Mouse (Mus musculus) liver, embryonic 14.5 days (tissue): ENCODE data around the gene Fxr1. TPM values are rescaled to one million over a fixed set of nuclear protein-coding genes. Genes with fewer than 3 reads are reported as not detected.

ENCODE experiments used
- ATAC-seq: fragments of 200-750 bp; cut with Nextera tagmentation; 2 replicates; pipeline ENCODE4 v1.8.0; 2017; ENCODE audit warnings: moderate number of reproducible peaks, mild to moderate bottlenecking, moderate library complexity; ENCODE audit not compliant: insufficient read depth
- DNase-seq, 3 experiments: peaks; one replicate each; pipeline ENCODE4 v3.0.0-alpha.2; 2012 to 2013; ENCODE audit warnings: low read depth in 3 of 3, low spot score in 3 of 3
- H3K27ac ChIP-seq: fragments of 300-500 bp; sonication (generic); 2 replicates; pipeline ENCODE4 v1.5.1; 2014; ENCODE audit warnings: moderate library complexity, mild to moderate bottlenecking, control low read depth, inconsistent platforms
- H3K27me3 ChIP-seq: fragments of 300-500 bp; sonication (generic); 2 replicates; pipeline ENCODE4 v1.6.1; 2014; ENCODE audit warnings: mild to moderate bottlenecking, low read length, moderate library complexity; ENCODE audit not compliant: control insufficient read depth, insufficient read depth
- H3K36me3 ChIP-seq: fragments of 300-500 bp; sonication (generic); replicated peaks from 2 replicates; pipeline ENCODE4 v1.6.1; 2014; ENCODE audit warnings: low read depth; ENCODE audit not compliant: control insufficient read depth, insufficient read depth
- H3K4me1 ChIP-seq, 2 experiments: fragments of 200-500 bp in 1 of 2; fragments of 300-500 bp in 1 of 2; sonication (generic) in 1 of 2; replicated peaks; 2 replicates each; pipeline ENCODE4 v1.6.1; 2012 to 2014; ENCODE audit warnings: antibody characterized with exemption in 1 of 2, inconsistent platforms in 1 of 2, low read length in 1 of 2; ENCODE audit not compliant: control insufficient read depth in 2 of 2, insufficient read depth in 2 of 2
- H3K4me2 ChIP-seq: fragments of 300-500 bp; sonication (generic); 2 replicates; pipeline ENCODE4 v1.6.1; 2014; ENCODE audit warnings: low read depth, mild to moderate bottlenecking, control low read depth, moderate library complexity
- H3K4me3 ChIP-seq, 2 experiments: fragments of 200-500 bp in 1 of 2; fragments of 300-500 bp in 1 of 2; sonication (generic) in 1 of 2; 2 replicates each; pipeline ENCODE4 v1.5.1; 2012 to 2014; ENCODE audit warnings: low read depth in 2 of 2, low read length in 2 of 2, mild to moderate bottlenecking in 2 of 2, control low read depth in 1 of 2, inconsistent platforms in 1 of 2, moderate library complexity in 1 of 2; ENCODE audit not compliant: insufficient read depth in 1 of 2
- H3K9ac ChIP-seq: fragments of 300-500 bp; sonication (generic); replicated peaks from 2 replicates; pipeline ENCODE4 v1.6.1; 2014; ENCODE audit warnings: mild to moderate bottlenecking, control low read depth, moderate library complexity
- H3K9me3 ChIP-seq: fragments of 300-500 bp; sonication (generic); 2 replicates; pipeline ENCODE4 v1.6.1; 2016; ENCODE audit warnings: low read length, mixed read lengths; ENCODE audit not compliant: control insufficient read depth
- CTCF ChIP-seq: IDR thresholded peaks from 2 replicates; pipeline ENCODE4 v1.5.1; 2016; ENCODE audit warnings: antibody characterized with exemption, low read depth, control low read depth
- EP300 ChIP-seq: IDR thresholded peaks from 2 replicates; pipeline ENCODE4 v1.6.1; 2016; ENCODE audit warnings: antibody characterized with exemption, low read depth
- WGBS: fragments of 180-500 bp; shearing (Covaris S2); extraction: QIAGEN DNeasy Blood & Tissue Kit; methylation state at CpG from one replicate; pipeline ENCODE4 v1.1.7; 2014; ENCODE audit not compliant: insufficient replicate concordance; 5-methylcytosine and 5-hydroxymethylcytosine counted together
- polyA plus RNA-seq, 2 experiments: library from polyadenylated mRNA; depleted of rRNA in 1 of 2; stranded (reverse) in 1 of 2; unstranded in 1 of 2; fragments of >200 nt; fragmentation: Nextera tagmentation in 1 of 2; extraction: Ambion mirVana in 1 of 2; gene quantifications; 2 replicates each; pipeline versions ENCODE4 v1.2.1 to v1.2.3; 2012 to 2014

Gene Fxr1
- polyA plus RNA-seq, 2 experiments, result 25.8 to 26.8 TPM

- no peak for TF ChIP-seq EP300
- no peak for TF ChIP-seq CTCF
These were observed 13.4 kb upstream of the Fxr1 start for GRCm38 (mm10) chr3:34006301-34006700.

GRCm38 (mm10) chr3:34006824-34007223, 12.9 kb upstream of the Fxr1 start:
- DNase-seq (no peak), ATAC-seq (no peak)
- H3K9me3 ChIP-seq, result no peaks in the 10 kb centered on the region
- H3K9ac ChIP-seq, result no peak overlapping the region
- H3K27ac ChIP-seq, result no peak overlapping the region
- H3K4me3 ChIP-seq, result no peak overlapping the region
- no peak overlapping the region for H3K4me2 ChIP-seq
- TF ChIP-seq CTCF (no peak), EP300 (no peak)
- no peaks in the 10 kb centered on the region for H3K27me3 ChIP-seq
- no peaks in the 10 kb centered on the region for H3K36me3 ChIP-seq
- H3K4me1 ChIP-seq, result 0 out of 4 replicates have a peak, but pooled peaks cover 0 to 2% of the 10 kb centered on the region in 2 experiments
- WGBS, result 51% methylated on average over 3 of the region's 3 CpGs

More at GRCm38 (mm10) chr3:34006301-34006700, 13.4 kb upstream of the Fxr1 start:
- ATAC-seq (no peak), DNase-seq (no peak)
- Histone ChIP-seq H3K4me2 (no peak overlapping the region), H3K27ac (no peak overlapping the region), H3K9ac (no peak overlapping the region), H3K27me3 (no peaks in the 10 kb centered on the region), H3K36me3 (no peaks in the 10 kb centered on the region), H3K9me3 (no peaks in the 10 kb centered on the region), H3K4me1 (0 out of 4 replicates have a peak, but pooled peaks cover 0 to 2% of the 10 kb centered on the region in 2 experiments), H3K4me3 (no peak overlapping the region)
- WGBS, result 52% methylated on average over 2 of the region's 2 CpGs

GRCm38 (mm10) chr3:34007611-34008010, 12.1 kb upstream of the Fxr1 start:
- no peak overlapping the region for H3K4me2 ChIP-seq
- no peak overlapping the region for H3K9ac ChIP-seq
- 68% methylated on average over 4 of the region's 4 CpGs for WGBS
- H3K27me3 ChIP-seq, result no peaks in the 10 kb centered on the region
- no peaks in the 10 kb centered on the region for H3K9me3 ChIP-seq
- H3K36me3 ChIP-seq, result no peaks in the 10 kb centered on the region
- no peak overlapping the region for H3K4me3 ChIP-seq
- ATAC-seq (no peak), DNase-seq (no peak)
- no peak overlapping the region for H3K27ac ChIP-seq
- TF ChIP-seq CTCF (no peak), EP300 (no peak)
- 0 out of 4 replicates have a peak, but pooled peaks cover 0 to 2% of the 10 kb centered on the region in 2 experiments for H3K4me1 ChIP-seq

- 70% methylated on average over 6 of the region's 6 CpGs for WGBS
These were observed 11.6 kb upstream of the Fxr1 start for GRCm38 (mm10) chr3:34008191-34008590.

GRCm38 (mm10) chr3:34020382-34021258, 877 bp downstream of the Fxr1 start:
- H3K27ac ChIP-seq, result peak overlapping the region; percentile 71
- peaks cover 12 to 21% of the 10 kb centered on the region in 2 experiments for H3K4me1 ChIP-seq
- H3K4me3 ChIP-seq, result peak overlapping the region; percentile 80 to 94
- no peak for TF ChIP-seq EP300
- TF ChIP-seq CTCF, result no peak
- no peaks in the 10 kb centered on the region for H3K36me3 ChIP-seq
- peak overlapping the region; percentile 100 for H3K9ac ChIP-seq
- 1% methylated on average over 65 of the region's 70 CpGs for WGBS
- peak overlapping the region; percentile 94 for H3K4me2 ChIP-seq
- DNase-seq (no peak), ATAC-seq (no peak)
- no peaks in the 10 kb centered on the region for H3K27me3 ChIP-seq
- no peaks in the 10 kb centered on the region for H3K9me3 ChIP-seq

More at GRCm38 (mm10) chr3:34008191-34008590, 11.6 kb upstream of the Fxr1 start:
- no peak for DNase-seq
- Histone ChIP-seq H3K4me2 (no peak overlapping the region), H3K36me3 (no peaks in the 10 kb centered on the region), H3K4me1 (0 out of 4 replicates have a peak, but pooled peaks cover 0 to 2% of the 10 kb centered on the region in 2 experiments), H3K4me3 (no peak overlapping the region), H3K9me3 (no peaks in the 10 kb centered on the region), H3K27me3 (no peaks in the 10 kb centered on the region), H3K9ac (no peak overlapping the region), H3K27ac (no peak overlapping the region)
- TF ChIP-seq CTCF (no peak), EP300 (no peak)
- ATAC-seq, result no peak
